Mouse (Mus musculus) embryonic facial prominence, embryonic 15.5 days (tissue): ENCODE results near the gene Aldh1l1. TPM values are rescaled to one million over a fixed set of nuclear protein-coding genes. Genes with fewer than 3 reads are reported as not detected.

Source experiments
- ATAC-seq: fragments of 200-750 bp; cut with Nextera tagmentation; 2 replicates; pipeline ENCODE4 v1.8.0; 2017; ENCODE audit warnings: low read depth, moderate TSS enrichment; ENCODE audit not compliant: insufficient number of reproducible peaks, low FRiP score, low TSS enrichment
- H3K27ac ChIP-seq: fragments of 300-500 bp; sonication (generic); replicated peaks from 2 replicates; pipeline ENCODE4 v1.5.1; 2015; ENCODE audit warnings: mild to moderate bottlenecking, inconsistent platforms
- H3K27me3 ChIP-seq: fragments of 300-500 bp; sonication (generic); 2 replicates; pipeline ENCODE4 v1.6.1; 2015; ENCODE audit warnings: inconsistent platforms
- H3K36me3 ChIP-seq: fragments of 300-500 bp; sonication (generic); 2 replicates; pipeline ENCODE4 v1.6.1; 2015; ENCODE audit warnings: mild to moderate bottlenecking, inconsistent platforms
- H3K4me1 ChIP-seq: fragments of 300-500 bp; sonication (generic); 2 replicates; pipeline ENCODE4 v1.6.1; 2015; ENCODE audit warnings: inconsistent platforms
- H3K4me2 ChIP-seq: fragments of 300-500 bp; sonication (generic); replicated peaks from 2 replicates; pipeline ENCODE4 v1.6.1; 2015; ENCODE audit warnings: mild to moderate bottlenecking, inconsistent platforms
- H3K4me3 ChIP-seq: fragments of 300-500 bp; sonication (generic); replicated peaks from 2 replicates; pipeline ENCODE4 v1.5.1; 2015; ENCODE audit warnings: mild to moderate bottlenecking, inconsistent platforms
- H3K9ac ChIP-seq: fragments of 300-500 bp; sonication (generic); 2 replicates; pipeline ENCODE4 v1.6.1; 2015; ENCODE audit warnings: inconsistent platforms
- H3K9me3 ChIP-seq: fragments of 300-500 bp; sonication (generic); replicated peaks from 2 replicates; pipeline ENCODE4 v1.6.1; 2016; ENCODE audit warnings: inconsistent platforms
- WGBS: fragments of 180-500 bp; shearing (Covaris S2); methylation state at CpG from one replicate; pipeline ENCODE4 v1.1.7; 2015; 5-methylcytosine and 5-hydroxymethylcytosine counted together
- polyA plus RNA-seq: library from polyadenylated mRNA; unstranded; fragments of >200 nt; fragmentation: Nextera tagmentation; extraction: Ambion mirVana; gene quantifications from 2 replicates; pipeline ENCODE4 v1.2.1, GENCODE M21; 2015

The Aldh1l1 gene
- polyA plus RNA-seq, 1 experiment from 2014 or later, result 2.1 TPM

GRCm38 (mm10) chr6:90509085-90509484 lies 22.9 kb downstream of the Aldh1l1 start:
- H3K36me3 ChIP-seq, result no peaks in the 10 kb centered on the region
- H3K27me3 ChIP-seq, result no peaks in the 10 kb centered on the region
- no peaks in the 10 kb centered on the region for H3K9me3 ChIP-seq
- no peak overlapping the region for H3K4me2 ChIP-seq
- no peak overlapping the region for H3K4me3 ChIP-seq
- no peak overlapping the region for H3K27ac ChIP-seq
- no peak overlapping the region for H3K9ac ChIP-seq
- WGBS, result 58% methylated on average over 6 of the region's 6 CpGs
- ATAC-seq, result no peak
- H3K4me1 ChIP-seq, result peaks cover 36% of the 10 kb centered on the region

DNA sequence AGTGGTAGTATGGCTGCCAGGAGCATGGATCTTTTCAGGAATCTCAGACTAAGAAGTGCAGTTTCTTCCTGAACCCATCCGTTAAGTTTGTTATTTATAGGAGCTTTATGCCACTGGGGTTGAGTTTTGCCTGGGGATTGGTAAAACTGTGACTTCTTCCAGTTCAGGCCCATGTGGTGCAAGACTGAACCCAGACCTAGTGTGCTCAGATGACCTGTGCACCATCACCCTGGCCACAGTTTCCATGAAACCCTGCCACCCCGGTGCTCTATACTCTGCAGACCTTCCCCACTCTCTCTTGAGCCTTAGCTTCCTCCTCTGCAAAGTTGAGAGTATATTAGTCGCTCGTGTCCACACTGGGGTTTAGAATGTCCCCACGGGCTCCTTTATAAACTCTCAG lies 26.2 kb downstream of the Aldh1l1 start:
- no peak overlapping the region for H3K4me2 ChIP-seq
- no peak overlapping the region for H3K9ac ChIP-seq
- no peak overlapping the region for H3K4me3 ChIP-seq
- no peaks in the 10 kb centered on the region for H3K9me3 ChIP-seq
- H3K27ac ChIP-seq, result no peak overlapping the region
- H3K36me3 ChIP-seq, result no peaks in the 10 kb centered on the region
- H3K27me3 ChIP-seq, result no peaks in the 10 kb centered on the region
- no peak for ATAC-seq
- peaks cover 16% of the 10 kb centered on the region for H3K4me1 ChIP-seq
- WGBS, result 83% methylated on average over 5 of the region's 5 CpGs

DNA sequence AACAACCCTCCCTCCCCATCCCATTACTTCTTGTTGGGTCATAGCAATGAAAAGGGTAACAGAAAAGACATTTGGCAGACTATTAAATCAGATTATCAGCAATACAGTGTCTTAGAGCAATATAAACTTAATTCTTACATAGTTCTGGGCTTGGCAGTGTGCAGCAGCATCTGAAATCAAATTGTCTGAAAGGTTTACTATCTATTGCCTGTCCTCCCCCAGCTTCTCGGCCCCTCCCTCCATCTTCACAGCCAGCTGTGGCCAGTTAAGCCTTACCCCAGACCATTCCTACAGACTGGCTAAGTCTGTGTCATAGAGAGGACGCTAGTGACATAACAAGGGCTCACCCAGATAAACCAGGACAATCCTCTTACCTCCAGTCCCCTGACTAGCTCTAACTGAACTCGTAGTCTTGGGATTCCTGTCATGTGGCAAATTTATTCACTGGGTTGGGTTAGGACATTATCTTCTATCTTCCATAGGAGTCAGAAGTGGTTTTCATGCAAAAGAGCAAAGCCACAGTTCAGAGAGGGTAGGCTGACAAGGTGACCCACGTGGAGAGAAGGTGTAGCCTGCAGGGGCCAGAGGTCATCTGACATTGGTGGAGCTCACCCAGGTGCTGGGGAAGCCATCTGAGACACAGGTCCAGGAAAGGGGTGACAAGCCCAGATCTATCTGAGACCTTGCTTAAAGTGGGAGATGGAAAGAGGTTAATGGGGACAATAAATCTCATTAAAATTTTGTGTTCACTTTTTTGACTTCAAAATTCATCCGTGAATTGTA lies 27.0 kb downstream of the Aldh1l1 start:
- Histone ChIP-seq H3K4me2 (no peak overlapping the region), H3K9ac (no peak overlapping the region), H3K27me3 (no peaks in the 10 kb centered on the region), H3K4me1 (peaks cover 7% of the 10 kb centered on the region), H3K27ac (no peak overlapping the region), H3K36me3 (no peaks in the 10 kb centered on the region), H3K9me3 (no peaks in the 10 kb centered on the region), H3K4me3 (no peak overlapping the region)
- 70% methylated on average over 5 of the region's 5 CpGs for WGBS
- no peak for ATAC-seq

DNA sequence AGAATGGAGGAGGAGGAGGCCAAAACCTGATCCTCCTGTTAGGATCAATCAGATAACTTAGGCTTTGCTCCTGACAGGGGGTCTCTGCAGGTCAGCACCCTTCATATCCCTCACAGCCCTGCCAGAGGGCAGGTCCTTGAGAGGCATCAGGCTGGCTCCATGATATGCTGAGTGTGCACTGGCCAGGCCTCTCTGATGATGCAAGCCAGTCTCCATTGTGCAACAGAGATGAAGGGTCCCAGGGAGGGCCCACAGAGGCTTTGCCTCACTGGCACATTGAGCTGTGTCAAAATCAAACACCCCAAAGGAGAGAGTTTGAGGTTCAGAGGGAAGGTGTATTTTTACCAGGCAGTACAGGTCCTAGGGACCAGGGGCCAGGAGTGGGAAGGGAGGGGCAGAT lies 28.1 kb downstream of the Aldh1l1 start:
- Histone ChIP-seq H3K27me3 (no peaks in the 10 kb centered on the region), H3K9me3 (no peaks in the 10 kb centered on the region), H3K4me3 (no peak overlapping the region), H3K27ac (no peak overlapping the region), H3K4me2 (no peak overlapping the region), H3K9ac (no peak overlapping the region), H3K36me3 (no peaks in the 10 kb centered on the region), H3K4me1 (no peaks in the 10 kb centered on the region)
- no peak for ATAC-seq

DNA sequence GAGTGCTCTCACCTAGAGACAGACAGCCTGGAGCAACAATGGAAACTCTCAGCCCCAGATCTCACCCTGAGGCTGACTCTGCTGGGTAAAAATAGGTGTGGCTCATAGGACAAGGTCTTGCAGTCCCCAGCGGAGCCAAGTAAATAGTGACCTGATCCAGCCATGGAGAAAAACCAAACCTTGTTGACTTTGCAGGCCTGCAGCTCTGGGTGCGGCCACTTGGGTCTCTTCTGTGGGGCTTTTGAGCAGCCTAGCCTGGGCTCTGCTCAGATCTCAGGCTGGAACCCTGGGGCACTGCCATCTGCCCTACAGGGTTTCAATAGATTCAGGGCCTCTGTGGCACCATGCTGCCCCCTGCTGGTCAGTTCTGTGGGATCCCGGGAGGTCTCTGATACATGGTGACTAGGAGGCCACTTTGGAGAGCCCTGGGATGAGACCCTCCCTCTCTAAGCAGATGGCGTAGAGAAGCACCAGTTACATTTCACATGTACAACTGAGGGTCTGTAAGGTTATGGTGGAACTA lies 28.7 kb downstream of the Aldh1l1 start:
- WGBS, result 35% methylated on average over 4 of the region's 4 CpGs
- no peaks in the 10 kb centered on the region for H3K27me3 ChIP-seq
- no peaks in the 10 kb centered on the region for H3K9me3 ChIP-seq
- no peaks in the 10 kb centered on the region for H3K36me3 ChIP-seq
- H3K9ac ChIP-seq, result no peak overlapping the region
- H3K4me1 ChIP-seq, result no peaks in the 10 kb centered on the region
- 0 out of 2 replicates have a peak, but pooled peaks have one; percentile 54 for ATAC-seq
- no peak overlapping the region for H3K27ac ChIP-seq
- no peak overlapping the region for H3K4me3 ChIP-seq
- H3K4me2 ChIP-seq, result no peak overlapping the region

DNA sequence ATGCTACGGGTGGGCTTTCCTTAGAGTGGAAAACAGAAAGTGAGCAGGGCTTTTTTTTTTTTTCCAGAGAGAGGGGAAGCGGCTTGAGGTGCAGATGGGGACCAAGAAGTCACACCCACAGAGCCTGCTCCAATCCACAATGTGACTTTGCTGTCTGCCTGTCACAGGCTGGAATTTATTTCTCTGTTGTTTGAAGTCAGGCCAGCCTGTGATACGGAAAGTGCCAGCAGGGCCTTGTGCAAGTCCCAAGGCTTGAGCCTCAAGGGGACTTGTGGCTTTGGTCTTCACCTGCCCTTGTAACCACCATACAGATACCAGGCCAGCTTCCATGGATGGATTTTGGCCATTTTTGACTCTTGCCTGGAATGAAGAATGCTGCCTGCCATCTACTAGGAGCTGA lies 32.7 kb downstream of the Aldh1l1 start:
- no peaks in the 10 kb centered on the region for H3K9me3 ChIP-seq
- H3K36me3 ChIP-seq, result no peaks in the 10 kb centered on the region
- H3K27me3 ChIP-seq, result peaks cover 3% of the 10 kb centered on the region; the same call in 1 of the 2 replicates
- no peak overlapping the region for H3K4me3 ChIP-seq
- no peak overlapping the region for H3K4me2 ChIP-seq
- H3K27ac ChIP-seq, result no peak overlapping the region
- H3K4me1 ChIP-seq, result no peaks in the 10 kb centered on the region
- no peak for ATAC-seq
- WGBS, result 50% methylated on average over 3 of the region's 3 CpGs
- no peak overlapping the region for H3K9ac ChIP-seq

DNA sequence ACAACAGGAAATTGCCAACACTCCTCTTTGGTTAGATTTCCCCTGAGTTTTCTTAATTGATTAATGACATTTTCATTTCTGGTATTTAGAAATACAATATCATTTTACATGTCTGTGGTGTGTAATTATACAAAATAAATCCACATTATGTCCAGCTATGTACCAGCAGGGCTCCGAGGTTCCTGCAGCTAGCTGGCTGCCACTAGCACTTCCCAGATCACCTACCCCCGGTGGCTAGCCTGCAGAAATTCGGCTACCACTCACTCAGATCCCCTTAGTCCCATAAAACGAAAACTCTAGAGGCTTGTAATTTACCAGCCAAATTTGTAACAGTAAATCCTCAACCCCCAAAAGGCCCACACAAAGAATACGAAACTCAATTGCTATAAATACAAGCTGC lies 33.1 kb downstream of the Aldh1l1 start:
- H3K4me1 ChIP-seq, result no peaks in the 10 kb centered on the region
- H3K9me3 ChIP-seq, result no peaks in the 10 kb centered on the region
- no peak overlapping the region for H3K27ac ChIP-seq
- 39% methylated on average over 5 of the region's 5 CpGs for WGBS
- ATAC-seq, result no peak
- no peak overlapping the region for H3K4me3 ChIP-seq
- no peak overlapping the region for H3K4me2 ChIP-seq
- H3K9ac ChIP-seq, result no peak overlapping the region
- H3K27me3 ChIP-seq, result peaks cover 3% of the 10 kb centered on the region; the same call in 1 of the 2 replicates
- H3K36me3 ChIP-seq, result no peaks in the 10 kb centered on the region

DNA sequence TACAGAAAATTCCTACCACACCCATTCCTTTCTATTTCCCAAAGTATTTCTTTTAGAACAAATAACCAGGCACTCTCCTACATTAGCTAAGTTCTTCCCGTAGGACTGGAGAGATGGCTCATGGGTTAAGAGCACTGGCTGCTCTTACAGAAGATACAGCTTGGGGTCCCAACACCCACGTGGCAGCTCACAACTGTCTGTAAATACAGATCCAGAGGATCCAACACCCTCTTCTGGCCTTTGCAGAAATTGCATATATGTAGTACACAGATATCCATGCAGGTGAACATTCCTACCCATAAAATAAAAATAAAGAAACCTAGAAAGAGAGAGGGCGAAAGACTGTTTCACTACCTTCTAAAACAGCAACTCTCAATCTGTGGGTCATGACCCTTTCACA lies 40.2 kb downstream of the Aldh1l1 start:
- Histone ChIP-seq H3K9ac (no peak overlapping the region), H3K36me3 (no peaks in the 10 kb centered on the region), H3K9me3 (no peaks in the 10 kb centered on the region), H3K4me2 (no peak overlapping the region), H3K4me3 (no peak overlapping the region), H3K27ac (no peak overlapping the region), H3K27me3 (no peaks in the 10 kb centered on the region), H3K4me1 (no peaks in the 10 kb centered on the region)
- no peak for ATAC-seq
- WGBS, result 67% methylated on average over 3 of the region's 3 CpGs

- Histone ChIP-seq H3K36me3 (no peaks in the 10 kb centered on the region), H3K27me3 (no peaks in the 10 kb centered on the region), H3K9me3 (no peaks in the 10 kb centered on the region), H3K4me2 (no peak overlapping the region), H3K4me1 (no peaks in the 10 kb centered on the region), H3K27ac (no peak overlapping the region), H3K4me3 (no peak overlapping the region), H3K9ac (no peak overlapping the region)
- WGBS, result 65% methylated on average over 2 of the region's 2 CpGs
- ATAC-seq, result no peak
Measured at GRCm38 (mm10) chr6:90529461-90530046, 43.3 kb downstream of the Aldh1l1 start.

- WGBS, result 93% methylated on average over 6 of the region's 7 CpGs
- no peaks in the 10 kb centered on the region for H3K4me1 ChIP-seq
- no peak for ATAC-seq
Measured at GRCm38 (mm10) chr6:90532575-90533190, 46.5 kb downstream of the Aldh1l1 start.

GRCm38 (mm10) chr6:90533505-90533904 lies 47.3 kb downstream of the Aldh1l1 start:
- 74% methylated on average over 3 of the region's 3 CpGs for WGBS
- Histone ChIP-seq H3K4me3 (no peak overlapping the region), H3K9me3 (no peaks in the 10 kb centered on the region), H3K27me3 (no peaks in the 10 kb centered on the region), H3K9ac (no peak overlapping the region), H3K4me1 (no peaks in the 10 kb centered on the region), H3K4me2 (no peak overlapping the region), H3K36me3 (no peaks in the 10 kb centered on the region), H3K27ac (no peak overlapping the region)
- ATAC-seq, result no peak

More at GRCm38 (mm10) chr6:90532575-90533190, 46.5 kb downstream of the Aldh1l1 start:
- Histone ChIP-seq H3K9me3 (no peaks in the 10 kb centered on the region), H3K27ac (no peak overlapping the region), H3K27me3 (no peaks in the 10 kb centered on the region), H3K4me2 (no peak overlapping the region), H3K9ac (no peak overlapping the region), H3K4me3 (no peak overlapping the region), H3K36me3 (no peaks in the 10 kb centered on the region)
